Mouse (Mus musculus): ENCODE data around the gene Ilkap. TPM values are rescaled to one million over a fixed set of nuclear protein-coding genes. Genes with fewer than 3 reads are reported as not detected.
A peak's percentile ranks its signal among the peaks of the same experiment; 100 is the strongest.

Gene Ilkap
- total RNA-seq, 4 experiments from 2014 or later = 41.5 to 53.3 (median 44.4) TPM

- peak; percentile 66 for DNase-seq (ENCODE audit: low spot score)
Measured at GRCm38 (mm10) chr1:91413898-91414594, 15.4 kb upstream of the Ilkap start, which contains the start of gene Hes6. Gene Hes6, minus strand, starts transcription at chr1:91414038.

- no peak for DNase-seq (ENCODE audit: low spot score)
Measured at GRCm38 (mm10) chr1:91413536-91413897, 14.9 kb upstream of the Ilkap start.

- peak; percentile 95 for DNase-seq (ENCODE audit: low spot score)
Measured at GRCm38 (mm10) chr1:91413030-91413506, 14.5 kb upstream of the Ilkap start.

- DNase-seq (ENCODE audit: low spot score) = no peak
Measured at GRCm38 (mm10) chr1:91412286-91413029, 13.8 kb upstream of the Ilkap start.

- no peak for DNase-seq (ENCODE audit: low spot score)
Measured at GRCm38 (mm10) chr1:91411631-91412285, 13.1 kb upstream of the Ilkap start.

- no peak for DNase-seq (ENCODE audit: low spot score)
Measured at GRCm38 (mm10) chr1:91407819-91408218, 9.2 kb upstream of the Ilkap start.

- DNase-seq (ENCODE audit: low spot score) = no peak
Measured at GRCm38 (mm10) chr1:91405406-91406169, 7.0 kb upstream of the Ilkap start.

- DNase-seq (ENCODE audit: low spot score) = no peak
Measured at GRCm38 (mm10) chr1:91404976-91405375, 6.4 kb upstream of the Ilkap start.

GRCm38 (mm10) chr1:91397927-91398259 is 722 bp downstream of the Ilkap start:
- DNase-seq (ENCODE audit: low spot score) = no peak

GRCm38 (mm10) chr1:91390369-91390768 is 8.2 kb downstream of the Ilkap start:
- no peak for DNase-seq (ENCODE audit: low spot score)

GRCm38 (mm10) chr1:91381091-91381471 is 17.5 kb downstream of the Ilkap start:
- DNase-seq (ENCODE audit: low spot score) = no peak

- DNase-seq (ENCODE audit: low spot score) = peak; percentile 69
Measured at GRCm38 (mm10) chr1:91380453-91381090, 18.0 kb downstream of the Ilkap start.

- DNase-seq (ENCODE audit: low spot score) = no peak
Measured at GRCm38 (mm10) chr1:91373414-91373835, 25.2 kb downstream of the Ilkap start.

- DNase-seq (ENCODE audit: low spot score) = no peak
Measured at GRCm38 (mm10) chr1:91370055-91370454, 28.6 kb downstream of the Ilkap start.

GRCm38 (mm10) chr1:91369408-91369807 is 29.2 kb downstream of the Ilkap start:
- DNase-seq (ENCODE audit: low spot score) = no peak

GRCm38 (mm10) chr1:91367295-91367694 is 31.3 kb downstream of the Ilkap start:
- no peak for DNase-seq (ENCODE audit: low spot score)

GRCm38 (mm10) chr1:91366215-91367108 is 32.2 kb downstream of the Ilkap start, which contains the start of gene Erfe:
Gene Erfe, plus strand, starts transcription at chr1:91366430.
- peak; percentile 42 for DNase-seq (ENCODE audit: low spot score)

- no peak for DNase-seq (ENCODE audit: low spot score)
Measured at GRCm38 (mm10) chr1:91365816-91366214, 32.8 kb downstream of the Ilkap start.

- DNase-seq (ENCODE audit: low spot score) = no peak
Measured at GRCm38 (mm10) chr1:91364822-91365644, 33.6 kb downstream of the Ilkap start.
